Mouse (Mus musculus) layer of hippocampus, postnatal 25 days (tissue): Measurements from ENCODE around the gene Scyl3. TPM values are rescaled to one million over a fixed set of nuclear protein-coding genes. Genes with fewer than 3 reads are reported as not detected.

Experiments used
- DNase-seq, 2 experiments: peaks; one replicate each; pipeline ENCODE4 v3.0.0; 2022; ENCODE audit warnings: mixed read lengths in 2 of 2, low spot score in 1 of 2; ENCODE audit errors: extremely low spot score in 1 of 2
- total RNA-seq, 2 experiments: library from RNA; stranded (reverse); gene quantifications; 2 replicates each; pipeline ENCODE4 v1.2.3; 2021

The Scyl3 gene
- 10 to 100 TPM; 18.3 to 23.5 TPM for total RNA-seq

DNA sequence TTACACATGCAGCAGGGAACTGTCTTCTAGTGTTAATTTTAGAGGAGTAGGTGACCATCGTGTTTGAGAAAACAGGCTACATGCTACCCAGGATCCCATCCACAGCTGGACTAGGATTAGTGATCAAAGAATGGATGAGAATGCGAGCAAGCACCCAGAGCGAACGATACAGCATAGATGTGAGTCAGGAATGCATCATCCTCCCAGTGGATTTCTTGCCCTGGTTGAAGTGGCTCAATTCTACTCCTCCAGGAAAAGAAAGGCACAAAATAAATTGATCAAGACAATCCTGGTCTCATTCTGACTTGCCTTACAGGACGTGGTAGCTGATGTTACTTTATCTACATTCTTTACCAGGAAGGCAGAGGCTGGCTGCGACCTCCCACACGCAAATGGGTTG is at the start of gene Scyl3:
Gene Scyl3, plus strand, starts transcription at position 255 of the 400 bp plus-strand sequence.
- DNase-seq: no peak

DNA sequence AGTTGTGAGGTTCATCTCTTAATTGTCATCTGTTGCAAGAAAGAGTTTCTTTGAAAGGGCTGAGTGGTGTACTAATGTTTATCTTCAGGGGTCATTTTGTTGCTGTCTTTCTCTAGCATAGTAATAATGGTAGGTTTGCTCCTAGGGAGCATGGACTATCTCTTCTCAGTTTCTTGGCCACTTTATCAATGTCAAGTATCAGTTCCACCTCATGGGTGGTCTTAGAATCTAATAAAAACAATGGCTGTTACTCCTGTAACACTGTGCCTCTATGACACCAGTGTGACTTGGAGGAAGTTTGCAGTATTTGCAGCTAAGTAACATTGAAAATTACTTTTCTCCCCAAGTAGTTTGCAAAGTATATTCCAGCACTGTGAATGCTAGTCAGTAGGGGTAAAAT is 39.3 kb upstream of the Scyl3 start:
- DNase-seq: no peak

- DNase-seq: no peak
These were observed 35.6 kb upstream of the Scyl3 start for GRCm38 (mm10) chr1:163893294-163893693.

DNA sequence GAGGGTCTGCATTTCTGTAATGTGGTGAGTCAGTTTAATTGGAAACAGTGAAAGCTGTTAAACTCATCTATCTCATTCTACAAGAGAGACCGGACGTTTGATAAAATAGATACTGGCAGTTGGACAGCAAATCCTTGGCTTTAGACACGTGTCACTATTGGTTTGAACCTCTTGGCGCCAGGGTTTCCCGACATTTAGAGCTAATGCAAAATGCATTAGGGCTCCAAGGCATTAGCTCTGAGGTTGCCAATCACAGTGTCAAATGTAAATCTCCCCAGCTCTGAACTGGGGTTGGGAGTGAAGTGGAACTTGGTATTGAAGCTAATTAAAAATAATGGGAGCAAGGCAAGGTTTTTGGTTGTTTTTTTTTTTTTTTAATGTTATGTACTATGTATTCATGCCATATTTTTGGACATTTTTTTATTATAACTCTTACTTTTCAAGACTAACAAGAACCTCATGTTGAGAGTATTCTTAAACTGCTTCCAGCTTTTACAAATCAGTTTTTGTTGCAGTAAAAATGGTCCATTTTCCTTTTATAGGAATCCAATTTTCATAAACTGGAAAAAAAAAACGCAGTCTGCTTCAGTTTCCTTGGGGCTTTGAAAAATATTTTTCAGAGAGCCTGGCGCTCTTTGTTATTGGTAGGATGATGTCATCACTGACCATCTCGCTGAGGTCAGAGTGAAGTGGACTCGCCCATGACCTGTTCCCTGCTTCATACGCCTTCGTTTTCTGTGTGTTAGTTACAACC is 34.9 kb upstream of the Scyl3 start:
- DNase-seq: no peak

GRCm38 (mm10) chr1:163898291-163898764 is 30.6 kb upstream of the Scyl3 start:
- no peak for DNase-seq

GRCm38 (mm10) chr1:163899575-163899974 is 29.3 kb upstream of the Scyl3 start:
- DNase-seq: no peak

DNA sequence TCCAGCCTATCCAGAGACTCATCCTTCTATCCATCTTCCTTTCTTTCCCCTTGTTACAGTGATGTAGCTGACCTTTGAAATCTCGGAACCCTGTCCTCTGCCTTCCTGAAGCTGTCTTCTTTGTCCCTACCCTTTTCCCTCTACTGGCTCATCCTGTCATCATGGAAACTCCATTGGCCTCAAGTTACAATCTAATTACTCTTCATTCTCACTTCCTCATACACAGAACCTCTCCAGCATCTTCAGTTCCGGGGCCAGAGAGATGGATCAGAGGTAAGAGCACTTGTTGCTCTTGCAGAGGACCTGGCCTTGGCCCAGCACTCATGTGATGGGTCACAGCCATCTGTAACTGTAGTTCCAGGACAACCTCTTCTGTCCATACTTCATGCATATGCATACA is 28.7 kb upstream of the Scyl3 start:
- no peak for DNase-seq

- no peak for DNase-seq
These were observed 25.5 kb upstream of the Scyl3 start for GRCm38 (mm10) chr1:163903411-163903810.

- no peak for DNase-seq
These were observed 21.7 kb upstream of the Scyl3 start for GRCm38 (mm10) chr1:163907007-163907811.

DNA sequence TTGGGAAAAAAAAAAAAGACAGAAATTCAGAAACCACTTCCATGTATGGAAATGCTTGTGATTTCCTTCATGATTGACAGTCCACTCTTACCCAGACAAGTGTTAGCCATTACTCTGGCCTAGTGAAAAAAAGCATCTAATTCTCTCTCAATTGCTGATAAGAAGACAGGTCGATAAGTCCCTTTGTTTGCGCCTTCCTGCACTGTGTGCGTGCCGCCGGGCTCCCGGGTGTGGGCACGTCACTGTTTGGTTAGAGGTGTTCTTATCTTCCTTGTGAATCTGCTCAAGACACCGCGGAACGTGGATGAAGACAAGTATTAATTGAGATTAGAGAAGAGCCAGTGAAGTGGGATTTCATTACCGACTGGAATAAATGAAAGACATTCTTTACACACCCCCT is 20.5 kb upstream of the Scyl3 start:
- DNase-seq: no peak

DNA sequence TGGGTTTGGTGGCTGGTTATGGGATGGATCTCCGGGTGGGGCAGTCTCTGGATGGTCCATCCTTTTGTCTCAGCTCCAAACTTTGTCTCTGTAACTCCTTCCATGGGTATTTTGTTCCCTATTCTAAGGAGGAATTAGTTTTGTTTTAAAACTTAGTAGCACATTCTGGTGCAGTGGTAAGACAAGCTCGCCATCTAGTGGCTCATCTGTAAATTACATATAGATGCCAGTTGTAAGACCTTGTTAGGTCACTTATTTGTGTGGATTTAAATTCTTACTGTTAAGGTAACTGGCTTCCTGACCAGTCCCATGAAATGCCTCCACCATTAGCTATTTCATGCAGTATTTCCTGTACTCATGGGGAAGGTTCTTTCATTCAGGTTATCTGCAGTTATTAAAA is 18.6 kb upstream of the Scyl3 start:
- DNase-seq: no peak

DNA sequence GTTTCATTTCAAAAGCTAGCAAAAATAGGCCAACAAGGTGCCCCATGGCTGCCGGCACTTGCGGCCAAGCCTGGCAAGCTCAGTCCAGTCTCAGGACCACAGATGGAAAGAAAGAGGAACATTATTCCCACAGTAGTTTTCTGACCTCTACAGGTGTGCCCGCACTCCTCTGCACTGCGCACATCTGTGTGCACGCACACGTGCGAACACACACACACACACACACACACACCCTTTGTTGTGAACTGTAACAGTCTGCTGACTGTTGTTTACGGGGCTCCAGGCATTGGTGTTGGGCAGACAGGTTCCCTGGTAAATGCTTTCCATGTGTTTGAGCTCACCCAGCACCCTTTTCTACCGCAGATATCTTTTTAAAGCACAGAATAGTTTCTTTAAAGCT is 18.1 kb upstream of the Scyl3 start:
- no peak for DNase-seq

- no peak for DNase-seq
These were observed 16.9 kb upstream of the Scyl3 start for GRCm38 (mm10) chr1:163911981-163912380.

- no peak for DNase-seq
These were observed 11.3 kb upstream of the Scyl3 start for GRCm38 (mm10) chr1:163917349-163918160.

- DNase-seq: no peak
These were observed 4.8 kb upstream of the Scyl3 start for GRCm38 (mm10) chr1:163924093-163924492.

DNA sequence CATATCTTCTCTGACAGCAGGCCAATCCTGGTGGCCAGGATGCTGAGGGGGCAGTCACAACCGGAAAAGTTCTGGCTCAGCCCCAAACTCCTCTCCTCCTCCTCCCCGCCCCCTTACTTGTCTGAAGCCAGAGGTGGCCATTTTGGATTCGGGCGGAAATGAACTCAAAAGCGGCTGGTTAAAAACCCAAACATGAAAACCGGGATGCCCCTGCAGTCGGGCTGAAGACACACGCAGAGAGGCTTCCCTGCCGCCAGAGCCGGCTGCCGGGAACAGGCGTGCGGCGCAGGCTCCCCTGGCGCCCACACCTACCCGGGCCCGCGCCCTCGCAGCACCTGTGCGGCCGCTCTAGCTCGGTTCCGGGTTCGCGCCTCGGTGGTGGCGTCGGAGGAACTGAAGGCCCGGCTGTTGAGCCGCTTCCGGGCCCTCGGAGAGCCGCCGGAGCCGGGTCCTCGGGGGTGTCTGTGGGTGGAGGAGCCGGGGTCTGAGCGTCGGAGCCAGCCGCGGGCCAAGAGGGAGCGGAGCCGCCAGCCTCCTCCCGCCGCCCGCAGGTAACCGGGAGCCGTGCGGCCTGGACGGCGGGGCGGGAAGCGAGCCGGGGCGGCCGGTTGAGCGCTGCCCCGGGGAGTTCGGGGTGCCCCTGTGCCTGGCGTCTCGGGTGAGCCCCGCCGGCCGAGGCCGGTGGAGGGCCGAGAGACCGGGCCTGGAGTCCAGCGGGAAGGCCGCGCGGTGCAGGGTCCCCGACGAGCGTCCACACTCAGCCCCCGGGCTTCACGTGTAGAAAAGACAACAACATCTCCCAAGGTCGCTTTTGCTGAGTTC is 947 bp downstream of the Scyl3 start:
- peak; percentile 82 to 86 for DNase-seq

GRCm38 (mm10) chr1:163930458-163930794 is 1.5 kb downstream of the Scyl3 start:
- DNase-seq: no peak

- DNase-seq: no peak
These were observed 2.9 kb downstream of the Scyl3 start for GRCm38 (mm10) chr1:163931801-163932200.

GRCm38 (mm10) chr1:163934591-163934990 is 5.7 kb downstream of the Scyl3 start:
- DNase-seq: no peak

GRCm38 (mm10) chr1:163942056-163942455 is 13.2 kb downstream of the Scyl3 start:
- no peak for DNase-seq
